Mouse (Mus musculus) G1E-ER4 (cell line): ENCODE results near the gene Psma6. TPM values are rescaled to one million over a fixed set of nuclear protein-coding genes. Genes with fewer than 3 reads are reported as not detected.

Experiments
- GATA1 ChIP-seq: IDR thresholded peaks from one replicate; pipeline ENCODE4 v1.8.0; 2012; ENCODE audit warnings: low read length, inconsistent platforms
- polyA plus RNA-seq: library from polyadenylated mRNA; stranded (reverse); fragments of >175 nt; gene quantifications from 2 replicates; pipeline ENCODE4 v1.2.3, GENCODE M21; 2012

The Psma6 gene
- polyA plus RNA-seq, 1 experiment, result 12.2 TPM

GRCm38 (mm10) chr12:55387788-55388465 is 3.9 kb downstream of the Psma6 start:
- TF ChIP-seq GATA1, result no peak

GRCm38 (mm10) chr12:55388478-55388877 is 4.5 kb downstream of the Psma6 start:
- TF ChIP-seq GATA1, result no peak

- no peak for TF ChIP-seq GATA1
These were observed 5.4 kb downstream of the Psma6 start for GRCm38 (mm10) chr12:55389132-55390081.

GRCm38 (mm10) chr12:55392120-55392519 is 8.1 kb downstream of the Psma6 start:
- no peak for TF ChIP-seq GATA1

- no peak for TF ChIP-seq GATA1
These were observed 8.9 kb downstream of the Psma6 start for GRCm38 (mm10) chr12:55392733-55393577.

GRCm38 (mm10) chr12:55396536-55396935 is 12.5 kb downstream of the Psma6 start:
- no peak for TF ChIP-seq GATA1

- no peak for TF ChIP-seq GATA1
These were observed 13.7 kb downstream of the Psma6 start for GRCm38 (mm10) chr12:55397544-55398239.

- no peak for TF ChIP-seq GATA1
These were observed 14.5 kb downstream of the Psma6 start for GRCm38 (mm10) chr12:55398240-55399127.

- TF ChIP-seq GATA1, result no peak
These were observed 15.2 kb downstream of the Psma6 start for GRCm38 (mm10) chr12:55399128-55399677.

- TF ChIP-seq GATA1, result no peak
These were observed 23.9 kb downstream of the Psma6 start for GRCm38 (mm10) chr12:55407888-55408287.

GRCm38 (mm10) chr12:55415255-55415654 is 31.2 kb downstream of the Psma6 start:
- no peak for TF ChIP-seq GATA1

GRCm38 (mm10) chr12:55415762-55416161 is 31.7 kb downstream of the Psma6 start:
- no peak for TF ChIP-seq GATA1

GRCm38 (mm10) chr12:55420220-55420619 is 36.2 kb downstream of the Psma6 start:
- no peak for TF ChIP-seq GATA1

GRCm38 (mm10) chr12:55422057-55422456 is 38.0 kb downstream of the Psma6 start:
- no peak for TF ChIP-seq GATA1

GRCm38 (mm10) chr12:55426300-55426699 is 42.3 kb downstream of the Psma6 start:
- TF ChIP-seq GATA1, result no peak
